Mouse (Mus musculus) embryonic facial prominence, embryonic 12.5 days (tissue): Measurements from ENCODE around the gene Spsb4. TPM values are rescaled to one million over a fixed set of nuclear protein-coding genes. Genes with fewer than 3 reads are reported as not detected.

ENCODE experiments used
- ATAC-seq: fragments of 200-750 bp; cut with Nextera tagmentation; 2 replicates; pipeline ENCODE4 v1.8.0; 2017; ENCODE audit not compliant: insufficient number of reproducible peaks, insufficient read depth, low FRiP score, low TSS enrichment
- H3K27ac ChIP-seq: fragments of 300-500 bp; sonication (generic); 2 replicates; pipeline ENCODE4 v1.5.1; 2016; ENCODE audit warnings: mild to moderate bottlenecking
- H3K27me3 ChIP-seq: fragments of 300-500 bp; sonication (generic); 2 replicates; pipeline ENCODE4 v1.6.1; 2016; ENCODE audit warnings: mild to moderate bottlenecking, moderate library complexity
- H3K36me3 ChIP-seq: fragments of 300-500 bp; sonication (generic); 2 replicates; pipeline ENCODE4 v1.6.1; 2016; ENCODE audit warnings: mild to moderate bottlenecking
- H3K4me1 ChIP-seq: fragments of 300-500 bp; sonication (generic); 2 replicates; pipeline ENCODE4 v1.6.1; 2016
- H3K4me2 ChIP-seq: fragments of 300-500 bp; sonication (generic); replicated peaks from 2 replicates; pipeline ENCODE4 v1.6.1; 2016; ENCODE audit warnings: mild to moderate bottlenecking, moderate library complexity
- H3K4me3 ChIP-seq: fragments of 300-500 bp; sonication (generic); 2 replicates; pipeline ENCODE4 v1.5.1; 2016; ENCODE audit warnings: mild to moderate bottlenecking
- H3K9ac ChIP-seq: fragments of 300-500 bp; sonication (generic); 2 replicates; pipeline ENCODE4 v1.6.1; 2016; ENCODE audit warnings: mild to moderate bottlenecking, moderate library complexity
- H3K9me3 ChIP-seq: fragments of 300-500 bp; sonication (generic); 2 replicates; pipeline ENCODE4 v1.6.1; 2016; ENCODE audit warnings: mild to moderate bottlenecking, moderate library complexity
- WGBS: fragments of 180-500 bp; shearing (Covaris S2); methylation state at CpG from one replicate; pipeline ENCODE4 v1.1.7; 2016; 5-methylcytosine and 5-hydroxymethylcytosine counted together
- polyA plus RNA-seq: library from polyadenylated mRNA; unstranded; fragments of >200 nt; fragmentation: Nextera tagmentation; extraction: Ambion mirVana; gene quantifications from 2 replicates; pipeline ENCODE4 v1.2.1, GENCODE M21; 2016

Gene Spsb4
- polyA plus RNA-seq, 1 experiment from 2014 or later: 35.2 TPM

- H3K27me3 ChIP-seq: no peaks in the 10 kb centered on the region
- WGBS: 91% methylated on average over 1 of the region's 1 CpGs
Observed at GRCm38 (mm10) chr9:96909503-96909902, 109.1 kb downstream of the Spsb4 start.

DNA sequence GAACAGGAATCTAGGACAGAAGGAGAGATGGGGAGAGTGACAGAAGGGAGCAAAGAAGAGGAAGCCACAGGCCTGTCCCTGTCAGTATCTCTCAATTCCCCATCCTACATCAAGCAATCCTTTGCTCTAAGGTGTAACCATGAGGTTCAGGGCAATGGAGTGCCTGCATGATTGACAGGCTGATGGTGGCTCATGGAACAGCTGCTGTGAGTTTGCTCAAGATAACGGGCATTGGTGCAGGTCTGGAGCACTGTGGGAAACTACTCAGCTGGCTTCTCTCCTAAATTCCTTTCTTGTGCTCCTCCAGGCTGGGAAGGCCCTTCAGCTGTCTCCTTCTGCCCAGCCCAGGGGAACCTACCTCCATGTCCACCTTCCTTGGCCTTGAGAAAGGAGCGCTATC is 109.9 kb downstream of the Spsb4 start:
- H3K9me3 ChIP-seq: no peaks in the 10 kb centered on the region
- H3K36me3 ChIP-seq: no peaks in the 10 kb centered on the region
- 77% methylated on average over 2 of the region's 2 CpGs for WGBS
- no peak overlapping the region for H3K9ac ChIP-seq
- H3K4me1 ChIP-seq: no peaks in the 10 kb centered on the region
- ATAC-seq: no peak
- no peaks in the 10 kb centered on the region for H3K27me3 ChIP-seq
- H3K27ac ChIP-seq: no peak overlapping the region
- no peak overlapping the region for H3K4me2 ChIP-seq
- H3K4me3 ChIP-seq: no peak overlapping the region

More at GRCm38 (mm10) chr9:96909503-96909902, 109.1 kb downstream of the Spsb4 start:
- no peaks in the 10 kb centered on the region for H3K9me3 ChIP-seq
- H3K4me1 ChIP-seq: no peaks in the 10 kb centered on the region
- no peak for ATAC-seq
- no peak overlapping the region for H3K9ac ChIP-seq
- no peak overlapping the region for H3K4me2 ChIP-seq
- H3K27ac ChIP-seq: no peak overlapping the region
- no peak overlapping the region for H3K4me3 ChIP-seq
- no peaks in the 10 kb centered on the region for H3K36me3 ChIP-seq

DNA sequence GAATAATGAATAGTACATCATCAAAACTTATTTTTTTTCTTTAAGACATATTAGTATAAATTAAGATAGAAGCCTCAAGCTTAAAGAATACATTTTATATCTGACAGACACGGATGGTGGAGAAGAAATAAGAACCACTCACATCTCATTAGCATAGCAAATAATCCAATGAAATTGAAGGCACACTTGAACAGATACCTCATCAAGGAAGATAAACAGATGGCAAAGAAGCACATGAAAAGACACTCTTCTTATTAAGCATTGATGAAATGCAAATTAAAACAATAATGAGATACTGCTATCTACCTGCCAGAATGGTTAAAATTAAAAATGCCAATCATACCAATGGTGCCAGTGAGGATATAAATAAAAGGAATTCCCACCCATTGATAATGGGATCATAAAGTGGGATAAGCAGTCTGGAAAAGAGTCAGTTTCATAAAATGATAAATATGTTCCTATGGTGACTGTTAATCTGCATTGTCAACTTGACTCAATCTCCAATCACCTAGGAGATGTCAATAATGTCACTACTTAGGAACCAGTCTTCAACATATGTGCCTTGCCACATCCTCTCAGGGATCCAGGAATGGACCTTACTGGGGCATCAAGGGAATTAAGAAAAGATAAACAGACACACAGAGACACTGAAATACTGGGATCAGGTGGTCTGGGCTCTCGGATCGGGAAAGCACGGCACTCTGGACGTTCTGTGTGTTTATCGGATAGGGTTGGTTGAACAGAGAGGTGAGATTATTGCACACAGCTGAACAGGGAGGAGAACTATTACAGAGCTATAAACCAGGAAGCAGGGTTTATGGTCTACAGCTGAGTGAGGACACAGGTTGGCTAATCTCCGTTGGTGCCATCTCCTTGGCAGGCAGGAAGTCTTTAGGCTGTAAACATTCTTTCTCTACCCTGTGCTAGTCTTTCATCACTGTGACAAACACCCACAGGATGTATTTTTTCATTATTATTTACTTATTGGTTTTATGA is 114.0 kb downstream of the Spsb4 start:
- Histone ChIP-seq H3K4me1 (no peaks in the 10 kb centered on the region), H3K9ac (no peak overlapping the region), H3K4me3 (no peak overlapping the region), H3K27me3 (no peaks in the 10 kb centered on the region), H3K4me2 (no peak overlapping the region), H3K9me3 (no peaks in the 10 kb centered on the region), H3K36me3 (no peaks in the 10 kb centered on the region), H3K27ac (no peak overlapping the region)
- 88% methylated on average over 7 of the region's 7 CpGs for WGBS
- ATAC-seq: no peak

DNA sequence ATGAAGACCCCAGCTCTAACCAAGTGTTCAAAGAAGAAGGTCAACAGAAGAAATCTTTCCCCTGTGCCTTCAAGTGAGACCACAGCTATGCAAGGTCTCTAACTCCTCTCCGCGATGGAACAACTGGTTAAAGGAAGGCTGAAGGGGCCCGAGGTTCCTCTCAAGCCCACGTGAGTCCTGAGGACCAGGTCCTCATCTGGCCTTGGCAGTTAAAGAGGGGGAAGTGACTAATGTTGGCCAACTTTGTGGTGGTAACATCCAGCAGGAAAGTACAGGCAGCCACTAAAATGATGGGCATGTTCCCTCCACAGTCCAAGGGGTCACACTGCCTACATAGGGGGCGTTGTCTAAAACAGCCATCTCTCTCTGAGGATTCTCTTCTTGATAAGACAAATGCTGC is 118.9 kb downstream of the Spsb4 start:
- no peak overlapping the region for H3K27ac ChIP-seq
- H3K9ac ChIP-seq: no peak overlapping the region
- no peaks in the 10 kb centered on the region for H3K36me3 ChIP-seq
- H3K4me2 ChIP-seq: no peak overlapping the region
- 82% methylated on average over 5 of the region's 5 CpGs for WGBS
- no peaks in the 10 kb centered on the region for H3K4me1 ChIP-seq
- no peak overlapping the region for H3K4me3 ChIP-seq
- H3K27me3 ChIP-seq: no peaks in the 10 kb centered on the region
- no peaks in the 10 kb centered on the region for H3K9me3 ChIP-seq
- no peak for ATAC-seq

GRCm38 (mm10) chr9:96899004-96899403 is 119.6 kb downstream of the Spsb4 start:
- no peaks in the 10 kb centered on the region for H3K27me3 ChIP-seq
- H3K9me3 ChIP-seq: no peaks in the 10 kb centered on the region
- no peak overlapping the region for H3K4me2 ChIP-seq
- no peak overlapping the region for H3K4me3 ChIP-seq
- no peak overlapping the region for H3K9ac ChIP-seq
- no peaks in the 10 kb centered on the region for H3K36me3 ChIP-seq
- no peaks in the 10 kb centered on the region for H3K4me1 ChIP-seq
- no peak for ATAC-seq
- H3K27ac ChIP-seq: no peak overlapping the region

- Histone ChIP-seq H3K9ac (no peak overlapping the region), H3K27me3 (no peaks in the 10 kb centered on the region), H3K4me3 (no peak overlapping the region), H3K36me3 (no peaks in the 10 kb centered on the region), H3K27ac (no peak overlapping the region), H3K4me2 (no peak overlapping the region), H3K9me3 (no peaks in the 10 kb centered on the region), H3K4me1 (peaks cover 3% of the 10 kb centered on the region; the same call in 1 of the 2 replicates)
- WGBS: 83% methylated on average over 1 of the region's 1 CpGs
- ATAC-seq: no peak
Observed at GRCm38 (mm10) chr9:96896690-96897089, 122.0 kb downstream of the Spsb4 start.

GRCm38 (mm10) chr9:96893582-96893981 is 125.1 kb downstream of the Spsb4 start:
- H3K9me3 ChIP-seq: no peaks in the 10 kb centered on the region
- no peak for ATAC-seq
- H3K36me3 ChIP-seq: no peaks in the 10 kb centered on the region
- 72% methylated on average over 5 of the region's 5 CpGs for WGBS
- H3K4me1 ChIP-seq: peaks cover 9% of the 10 kb centered on the region; the same call in 1 of the 2 replicates
- H3K4me2 ChIP-seq: no peak overlapping the region
- no peak overlapping the region for H3K9ac ChIP-seq
- peaks cover 9% of the 10 kb centered on the region for H3K27me3 ChIP-seq
- no peak overlapping the region for H3K27ac ChIP-seq
- no peak overlapping the region for H3K4me3 ChIP-seq

Other genes with a start within 250 kb of the Spsb4 start
- 25.4 and 25.6 TPM in 2 replicates for gene Pxylp1, start 126.2 kb downstream of the Spsb4 start, polyA plus RNA-seq
- 108 and 111 TPM in 2 replicates for gene Slc25a36, start 92.3 kb upstream of the Spsb4 start, polyA plus RNA-seq